Mouse (Mus musculus) cerebellum, postnatal 14 days (tissue): ENCODE data around the gene Vopp1.
A peak's percentile ranks its signal among the peaks of the same experiment; 100 is the strongest.

ENCODE experiments used
- DNase-seq, 2 experiments: peaks; one replicate each; pipeline ENCODE4 v3.0.0; 2021; ENCODE audit warnings: mixed read lengths in 2 of 2

Vopp1 gene

GRCm38 (mm10) chr6:57701686-57702085, 123.3 kb downstream of the Vopp1 start:
- DNase-seq, result peak; percentile 12 to 27

- no peak for DNase-seq
These were observed 131.8 kb downstream of the Vopp1 start for GRCm38 (mm10) chr6:57693116-57693515.

- peak; percentile 86 to 88 for DNase-seq
These were observed 133.3 kb downstream of the Vopp1 start, which contains the start of gene Pyurf for GRCm38 (mm10) chr6:57691467-57692261. Gene Pyurf, minus strand, starts transcription at chr6:57692078.

GRCm38 (mm10) chr6:57684156-57684555, 140.8 kb downstream of the Vopp1 start:
- DNase-seq, result no peak
